Mouse (Mus musculus) heart, adult 18-20 months (tissue): ENCODE data around the gene Ogfod2. TPM values are rescaled to one million over a fixed set of nuclear protein-coding genes. Genes with fewer than 3 reads are reported as not detected.
A peak's percentile ranks its signal among the peaks of the same experiment; 100 is the strongest.

ENCODE experiments used
- DNase-seq, 2 experiments: peaks; one replicate each; pipeline ENCODE4 v3.0.0; 2021 to 2022; ENCODE audit warnings: mixed read lengths in 1 of 2
- long read RNA-seq, 2 experiments: library from polyadenylated mRNA; stranded (forward); transcript quantifications; one replicate each; pipeline ENCODE4 v2.0.0; 2021
- total RNA-seq, 2 experiments: library from RNA; stranded (reverse); gene quantifications; 2 replicates each; pipeline ENCODE4 v1.2.3; 2021

Gene Ogfod2
- total RNA-seq = 10 to 100 TPM; 15.1 to 17.5 TPM
- long read RNA-seq, experiment 1, transcript Ogfod2-201 (7 exons, 1,596 nt) = major isoform, 13 of 23 reads
- long read RNA-seq, experiment 1, partial matches to known transcripts = 4 of 23 reads
- long read RNA-seq, experiment 1, other reads (novel, unspliced or antisense) = 1 of 23 reads
- long read RNA-seq, experiment 2, transcript Ogfod2-201 (7 exons, 1,596 nt) = major isoform, 11 of 25 reads
- long read RNA-seq, experiment 2, partial matches to known transcripts = 4 of 25 reads
- long read RNA-seq, experiment 2, other reads (novel, unspliced or antisense) = 5 of 25 reads

DNA sequence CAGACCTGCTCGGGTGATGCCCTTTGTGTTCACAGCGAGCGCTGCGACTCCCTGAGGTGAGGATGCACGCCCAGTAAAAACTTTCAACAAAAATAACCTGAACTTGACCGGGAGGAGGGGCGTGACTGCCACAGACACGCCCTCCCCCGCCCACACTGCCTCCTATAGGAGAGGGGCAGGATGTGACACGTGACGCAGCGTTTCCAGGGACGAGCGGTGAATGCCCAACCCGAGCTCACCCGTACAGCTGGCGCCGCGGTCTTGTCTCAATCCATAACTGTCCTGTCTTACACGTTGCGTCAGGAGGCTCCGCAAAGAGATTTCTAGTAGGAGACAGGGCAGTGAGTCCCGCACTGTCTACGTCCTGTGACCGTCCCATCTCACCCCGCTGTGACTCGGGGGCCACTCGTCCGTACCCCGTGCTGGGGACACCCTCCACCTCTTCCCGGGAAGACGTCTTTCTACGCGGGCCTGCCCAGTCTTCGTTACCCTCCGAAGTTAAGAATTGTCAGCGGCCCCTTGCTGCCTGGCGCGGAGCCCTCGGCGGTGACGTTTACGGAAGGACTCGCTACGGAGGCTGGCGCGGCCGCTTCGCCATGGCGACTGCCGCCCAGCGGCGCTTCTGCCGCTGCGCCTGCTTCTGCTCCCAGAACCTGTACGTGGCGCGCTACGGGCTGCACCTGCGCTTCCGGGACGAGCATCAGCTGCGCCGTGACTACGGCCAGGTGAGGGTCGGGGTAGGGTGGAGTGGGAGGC is at the start of gene Ogfod2:
Gene Ogfod2, plus strand, starts transcription at position 556 of the 756 bp plus-strand sequence.
- DNase-seq = peak; percentile 96 to 97

DNA sequence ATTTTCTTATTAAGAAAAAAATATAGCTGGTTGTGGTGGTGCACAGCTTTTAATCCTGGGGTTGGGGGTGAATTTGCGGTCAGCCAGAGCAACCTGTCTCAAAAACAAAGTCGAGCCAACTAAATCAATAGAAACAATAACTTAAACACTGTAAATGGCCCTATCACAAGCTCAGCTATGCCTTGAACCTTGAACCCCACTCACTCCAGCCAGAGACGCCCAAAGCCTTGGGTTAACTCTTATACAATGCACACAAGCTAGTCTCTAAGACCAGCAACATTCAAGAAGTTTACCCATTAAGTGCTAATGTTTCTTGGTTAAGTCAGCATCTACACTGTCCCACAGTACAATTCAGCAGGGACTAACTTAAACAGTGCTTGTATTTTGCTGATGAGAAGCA is 42.4 kb upstream of the Ogfod2 start:
- no peak for DNase-seq

DNA sequence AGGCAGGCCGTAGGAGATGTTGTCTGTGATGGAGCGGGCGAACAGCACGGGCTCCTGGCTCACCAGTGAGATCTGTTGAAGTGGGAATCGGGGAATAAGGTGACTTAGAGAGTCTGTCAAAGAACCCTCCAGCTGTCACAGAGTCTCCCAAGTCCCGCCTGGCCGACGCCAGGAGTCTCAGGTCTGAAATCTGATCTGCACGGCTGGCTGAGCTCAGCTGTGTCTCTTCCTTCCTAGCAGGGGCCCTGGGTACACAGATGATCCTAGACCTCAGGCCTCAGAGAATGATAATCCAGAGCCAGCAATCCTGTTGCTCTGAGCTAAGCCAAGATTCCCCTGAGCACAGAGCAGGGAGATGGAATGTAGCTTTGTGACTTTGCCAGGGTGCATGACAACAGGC is 38.4 kb upstream of the Ogfod2 start:
- DNase-seq = no peak

DNA sequence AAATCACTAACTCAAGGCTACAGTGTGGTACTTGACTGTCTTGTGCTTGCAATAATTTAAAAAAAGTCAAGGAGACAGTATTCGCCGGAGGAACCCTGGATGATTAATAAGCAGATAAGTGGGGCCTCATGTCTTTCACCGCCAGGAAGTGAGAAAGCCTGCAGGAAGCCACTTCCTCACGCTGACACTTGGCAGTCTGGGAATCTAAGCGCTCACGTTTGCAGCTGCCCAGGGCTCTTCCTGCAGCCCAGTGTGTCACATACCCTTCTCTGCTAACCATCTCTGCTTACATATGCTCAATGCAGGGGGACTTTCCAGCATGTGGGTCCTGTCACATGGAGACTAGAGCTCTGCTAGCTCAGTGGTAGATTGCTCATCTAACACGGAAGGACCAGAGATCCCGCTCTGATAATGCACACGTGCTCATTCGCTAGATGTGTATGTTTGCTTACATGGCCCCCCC is 37.2 kb upstream of the Ogfod2 start:
- DNase-seq = peak in 1 of 2 experiments; percentile 45

DNA sequence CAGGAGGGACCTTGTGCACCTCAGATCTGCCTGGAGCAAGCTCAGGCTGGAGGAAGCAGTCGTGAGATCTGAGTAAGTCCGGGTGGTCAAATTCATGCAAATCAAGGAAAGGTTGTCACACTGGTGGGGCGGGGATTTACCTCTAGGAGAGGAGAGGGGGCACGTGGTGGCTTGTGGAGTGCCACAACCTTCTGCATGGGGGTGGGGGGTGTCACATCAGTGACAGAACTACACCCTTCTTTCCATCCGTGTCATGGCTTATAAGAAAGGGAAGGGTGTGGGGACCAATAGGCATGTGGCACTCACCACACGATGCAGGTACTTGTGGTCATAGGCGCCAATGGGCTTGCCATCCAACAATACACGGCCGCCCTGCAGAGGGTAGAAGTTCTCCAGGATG is 36.4 kb upstream of the Ogfod2 start:
- DNase-seq = no peak

DNA sequence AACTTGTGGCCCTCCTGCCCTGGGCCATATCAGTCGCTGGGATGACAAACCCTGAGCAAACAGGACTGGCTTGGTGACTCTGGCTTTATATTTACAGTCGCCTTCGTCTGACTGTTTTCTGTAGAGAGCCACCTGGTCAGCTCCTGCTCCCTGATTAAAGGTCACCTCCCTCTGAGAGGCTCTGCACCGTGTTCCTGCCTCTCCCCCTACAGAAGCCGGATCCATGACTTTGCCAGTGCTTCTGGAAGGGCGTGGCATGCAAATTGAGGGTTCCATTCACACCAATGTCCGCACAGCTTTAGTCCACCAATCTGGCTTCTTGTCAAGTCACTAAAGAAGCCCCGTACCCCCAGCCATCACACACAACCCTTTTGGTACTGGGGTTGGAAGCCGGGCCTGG is 35.5 kb upstream of the Ogfod2 start:
- no peak for DNase-seq

DNA sequence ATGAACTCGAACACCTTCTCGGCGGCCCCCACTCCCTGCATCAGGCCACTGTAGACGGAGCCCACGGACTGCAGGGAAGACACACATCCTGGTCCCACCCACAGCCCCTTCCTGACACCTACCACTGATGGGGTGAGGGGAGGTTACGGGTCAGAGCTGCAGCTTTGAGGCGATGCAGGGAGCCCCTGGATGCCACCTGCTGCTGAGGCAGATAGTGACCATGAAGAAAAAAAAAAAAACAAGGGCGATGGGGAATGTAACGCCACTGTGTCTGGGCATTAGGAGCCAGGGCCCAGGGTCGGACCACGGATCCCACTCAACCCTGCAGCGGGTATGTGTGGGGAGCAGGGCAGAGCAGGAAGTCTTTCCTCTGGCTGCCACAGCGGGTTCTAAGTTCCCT is 34.9 kb upstream of the Ogfod2 start:
- DNase-seq = no peak

DNA sequence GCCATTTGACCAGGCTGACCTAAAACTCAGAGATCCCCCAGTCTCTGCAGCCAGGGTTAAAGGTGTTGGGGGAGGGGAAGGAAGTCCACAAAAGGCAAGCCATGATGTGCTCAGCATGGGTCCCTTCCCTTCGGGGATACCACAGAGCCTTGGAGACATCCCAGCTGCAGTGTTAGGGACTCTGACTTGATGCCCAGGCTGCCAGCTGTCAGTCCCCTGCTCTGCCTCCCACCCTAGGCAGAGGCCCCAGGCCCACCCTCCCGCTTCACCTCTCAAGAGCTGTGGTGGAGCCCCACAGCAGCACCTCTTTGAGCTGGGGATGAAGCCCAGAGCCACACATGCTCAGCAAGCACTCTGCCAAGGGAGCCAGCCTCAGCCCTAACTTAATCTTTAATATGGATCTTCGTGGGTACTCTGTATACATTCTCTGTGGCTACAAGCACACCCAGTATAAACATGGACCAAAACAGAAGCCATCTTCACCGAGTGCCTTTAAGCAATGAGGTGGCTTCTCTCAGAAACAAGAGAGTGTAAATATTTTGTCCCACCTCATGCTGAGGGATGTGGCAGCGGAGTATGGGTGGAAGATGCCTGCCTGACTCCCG is 34.1 kb upstream of the Ogfod2 start:
- DNase-seq = no peak

DNA sequence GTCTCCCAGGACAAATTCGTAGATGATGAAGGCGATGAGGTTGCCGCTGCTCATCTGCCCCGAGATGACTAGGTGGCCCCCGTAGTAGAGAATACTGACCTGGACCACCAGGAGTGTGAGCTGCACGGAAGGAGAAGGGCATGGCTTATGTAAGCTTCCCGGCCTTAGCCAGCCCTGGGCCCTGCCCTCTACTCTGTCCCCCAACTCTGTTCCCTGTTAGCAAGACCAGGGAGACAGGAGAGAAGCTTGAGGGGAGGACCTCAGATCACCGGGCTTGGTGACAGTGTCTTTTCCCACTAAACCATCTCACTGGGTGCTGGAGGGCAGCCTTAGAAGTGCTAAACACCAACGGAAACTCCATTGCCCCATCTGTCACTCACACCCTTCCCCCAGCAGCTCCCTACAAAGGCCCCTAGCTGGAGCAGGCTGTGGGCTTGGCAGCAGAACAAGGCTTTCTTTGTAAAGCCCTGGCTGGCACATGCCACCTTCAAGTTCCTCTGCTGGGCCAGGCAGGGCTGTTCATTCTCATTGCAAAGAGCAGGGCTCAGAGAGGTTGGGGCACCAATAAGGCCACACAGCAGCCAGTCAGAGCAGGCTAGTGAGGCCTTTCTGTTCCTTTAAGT is 33.2 kb upstream of the Ogfod2 start:
- DNase-seq = no peak

DNA sequence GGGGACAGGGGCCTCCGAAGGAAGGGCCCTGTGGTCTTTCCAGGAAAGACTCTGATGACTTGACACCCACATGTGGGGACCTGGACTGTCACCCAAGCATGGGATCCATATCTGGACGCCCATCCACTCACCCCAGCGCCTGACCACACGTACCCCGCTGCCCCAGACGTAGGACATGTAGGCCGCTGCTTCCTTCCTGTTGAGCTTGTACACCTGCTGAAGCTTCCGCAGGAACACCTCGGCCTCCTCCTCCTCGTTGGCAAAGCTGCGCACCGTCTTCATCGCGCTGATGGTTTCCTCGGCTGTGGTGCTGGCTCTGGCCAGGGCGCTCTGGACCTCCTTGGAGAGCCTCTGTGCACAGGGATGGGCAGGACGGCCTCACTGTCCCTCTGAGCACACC is 32.2 kb upstream of the Ogfod2 start:
- no peak for DNase-seq

DNA sequence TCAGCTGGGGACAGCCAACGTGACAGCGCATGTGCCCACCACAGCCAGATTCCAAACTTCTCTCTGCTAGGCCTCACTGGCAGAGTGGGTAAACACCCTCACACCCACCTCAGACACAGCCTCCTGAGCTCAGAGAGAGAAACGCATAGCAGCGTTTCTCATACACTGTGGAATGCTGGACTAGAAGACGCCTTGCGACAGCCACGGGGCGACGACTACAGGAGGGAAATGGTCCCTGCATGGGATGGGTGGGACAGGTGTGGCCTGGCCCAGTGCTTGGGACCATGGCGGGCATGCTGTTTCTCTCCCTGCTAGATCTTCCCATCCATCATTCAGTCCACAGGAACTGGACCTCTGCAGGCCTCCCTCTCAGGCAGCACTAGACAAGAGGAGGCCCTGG is 29.6 kb upstream of the Ogfod2 start:
- no peak for DNase-seq

DNA sequence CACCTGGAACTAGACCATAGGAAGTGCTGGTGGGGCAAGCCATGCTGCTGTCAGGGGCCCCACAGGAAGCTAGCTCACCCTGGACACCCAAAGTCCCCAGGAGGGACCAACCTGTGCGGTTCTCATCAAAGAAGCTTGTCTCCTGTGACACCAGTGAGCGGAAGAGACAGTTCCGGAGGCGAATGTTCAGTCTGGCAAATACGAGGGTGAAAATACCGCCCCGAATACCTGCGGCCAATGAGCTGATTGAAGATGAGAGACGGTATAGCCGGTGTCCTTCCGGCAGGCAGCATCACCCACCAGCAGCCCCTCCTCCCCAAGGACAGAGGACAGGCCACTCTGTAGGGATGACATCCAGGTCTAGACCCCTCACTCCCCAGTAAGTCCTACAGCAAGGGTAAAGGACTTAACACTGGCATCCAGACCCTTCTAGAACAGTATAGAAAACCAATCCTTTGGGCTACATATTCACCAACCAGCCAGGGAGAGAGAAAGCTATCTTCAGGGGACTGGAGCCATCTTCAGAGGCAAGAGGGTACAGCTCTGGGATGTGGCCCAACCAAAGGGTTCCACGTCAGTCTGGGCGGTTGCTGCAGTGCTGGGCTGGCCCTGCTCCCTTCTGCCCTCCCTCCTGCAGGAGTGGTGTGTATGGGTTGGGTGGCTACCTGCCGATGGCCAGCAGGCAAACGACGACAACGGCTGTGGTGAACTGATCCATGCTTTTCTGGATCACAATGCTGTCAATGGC is 29.0 kb upstream of the Ogfod2 start:
- DNase-seq = no peak

DNA sequence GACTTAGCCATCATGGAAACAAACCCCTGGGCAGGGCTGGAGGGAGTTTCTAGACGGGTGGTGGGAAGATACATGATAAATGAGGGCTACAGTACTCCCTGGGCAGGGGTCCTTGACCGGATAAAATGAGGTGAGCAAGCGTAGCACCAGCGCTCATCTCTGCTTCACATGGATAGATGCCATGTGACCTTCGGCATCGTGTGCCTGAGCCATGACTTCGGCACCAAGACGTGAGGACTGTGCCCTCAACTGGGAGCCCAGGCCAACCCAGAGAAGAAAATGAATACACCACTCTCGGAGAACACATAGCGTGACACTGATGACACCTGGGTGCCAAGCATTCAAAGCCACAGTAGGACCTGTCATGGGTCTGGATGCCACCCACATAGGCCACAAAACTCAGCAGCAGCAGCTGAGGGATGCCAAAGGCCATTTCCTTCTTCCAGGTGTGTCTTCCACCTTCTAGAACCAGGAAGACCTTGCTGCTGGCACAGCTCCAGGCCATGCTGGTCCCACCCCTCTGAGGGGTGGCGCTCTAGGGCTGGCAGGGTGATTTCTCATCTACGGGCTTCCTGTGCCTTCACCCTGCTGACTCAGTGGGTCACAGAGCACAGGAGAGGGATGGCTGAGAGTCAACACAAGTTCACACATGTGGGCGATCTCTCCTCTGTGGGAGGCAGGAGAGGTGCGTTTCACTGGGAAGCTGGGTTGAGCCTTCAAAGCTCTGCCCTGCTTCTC is 28.1 kb upstream of the Ogfod2 start:
- DNase-seq = no peak

DNA sequence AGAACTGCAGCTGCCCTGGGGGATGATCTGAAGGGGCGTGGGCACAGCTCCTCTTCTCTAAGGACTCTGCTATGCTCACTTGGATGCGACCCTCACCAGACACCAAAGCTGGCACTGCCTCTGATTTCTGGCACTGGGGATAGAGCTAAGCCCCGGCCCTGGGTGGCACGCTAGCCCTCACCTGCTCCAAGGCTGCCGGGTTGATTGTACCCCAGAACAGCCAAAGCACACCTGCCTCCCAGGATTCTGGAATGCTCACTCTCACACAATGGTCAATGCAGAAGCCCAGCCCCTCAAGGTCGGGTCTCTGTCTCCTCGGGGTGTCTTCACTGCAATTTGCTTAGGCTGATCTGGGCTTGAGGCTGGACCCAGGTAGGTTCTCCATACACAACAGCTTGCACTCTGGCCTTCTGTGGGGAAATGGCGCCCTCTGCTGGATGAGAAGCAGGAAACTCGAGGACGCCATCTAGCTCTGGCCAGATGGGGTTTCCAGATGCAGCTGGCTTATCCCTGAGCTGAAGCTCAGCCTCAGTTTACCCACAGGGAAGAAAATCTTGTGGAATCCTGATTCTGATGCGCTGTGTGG is 27.4 kb upstream of the Ogfod2 start:
- peak; percentile 85 to 94 for DNase-seq

DNA sequence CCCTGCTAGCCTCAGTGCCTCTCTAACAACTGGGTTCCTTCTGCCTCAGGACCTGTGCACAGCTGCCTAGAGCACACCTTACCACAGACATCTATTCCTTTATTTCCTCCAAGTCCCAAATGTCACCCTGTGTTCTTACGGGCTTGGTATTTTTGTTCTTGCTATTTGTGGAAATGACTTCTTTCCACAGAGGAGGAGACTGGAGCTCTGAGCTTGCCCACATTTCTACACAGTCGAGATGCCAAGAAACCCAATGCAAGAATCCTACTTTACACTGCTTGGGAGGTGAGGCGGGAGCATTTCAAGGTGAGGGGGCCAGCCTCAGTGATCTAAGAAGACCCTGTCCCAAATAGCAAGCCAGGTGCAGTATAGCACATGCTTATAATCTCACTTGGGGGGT is 26.6 kb upstream of the Ogfod2 start:
- no peak for DNase-seq

DNA sequence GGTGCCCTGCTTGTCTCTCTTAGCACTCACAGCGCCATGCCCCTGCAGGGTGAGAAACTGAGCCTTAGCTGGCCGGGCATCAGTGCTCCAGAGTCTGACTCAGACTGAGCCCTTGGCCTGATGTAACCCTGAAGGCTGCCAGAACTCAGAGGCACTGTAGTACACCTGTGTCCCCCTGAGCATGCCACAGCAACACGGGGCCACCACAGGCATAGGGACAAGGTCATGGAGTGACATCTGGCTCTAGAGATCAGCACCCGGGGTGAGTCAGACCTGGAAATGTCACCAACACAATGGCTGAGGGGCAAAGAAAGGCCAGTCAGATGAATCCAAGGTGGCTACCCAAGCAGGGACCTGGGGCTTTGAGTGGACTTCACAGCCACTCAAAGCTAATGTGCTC is 25.2 kb upstream of the Ogfod2 start:
- DNase-seq = no peak

DNA sequence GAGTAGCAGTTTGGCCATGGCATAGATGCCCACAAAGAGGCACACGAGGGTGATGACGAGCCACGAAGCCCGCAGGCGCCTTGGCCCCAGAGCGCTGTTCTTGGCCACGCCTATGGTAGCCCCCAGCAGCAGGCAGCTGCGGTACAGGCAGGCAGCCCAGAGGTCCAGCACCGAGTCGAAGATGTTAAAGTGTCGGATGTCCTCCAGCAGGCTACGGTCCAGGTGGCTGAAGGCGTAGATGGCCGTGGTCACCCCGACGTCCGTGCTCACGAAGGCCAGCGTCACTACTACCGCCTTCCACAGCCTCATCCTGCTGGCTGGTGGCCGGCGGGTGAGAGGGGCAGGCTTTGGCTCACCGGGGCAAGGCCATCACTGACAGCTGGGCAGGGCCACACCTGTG is 22.2 kb upstream of the Ogfod2 start:
- DNase-seq = no peak

DNA sequence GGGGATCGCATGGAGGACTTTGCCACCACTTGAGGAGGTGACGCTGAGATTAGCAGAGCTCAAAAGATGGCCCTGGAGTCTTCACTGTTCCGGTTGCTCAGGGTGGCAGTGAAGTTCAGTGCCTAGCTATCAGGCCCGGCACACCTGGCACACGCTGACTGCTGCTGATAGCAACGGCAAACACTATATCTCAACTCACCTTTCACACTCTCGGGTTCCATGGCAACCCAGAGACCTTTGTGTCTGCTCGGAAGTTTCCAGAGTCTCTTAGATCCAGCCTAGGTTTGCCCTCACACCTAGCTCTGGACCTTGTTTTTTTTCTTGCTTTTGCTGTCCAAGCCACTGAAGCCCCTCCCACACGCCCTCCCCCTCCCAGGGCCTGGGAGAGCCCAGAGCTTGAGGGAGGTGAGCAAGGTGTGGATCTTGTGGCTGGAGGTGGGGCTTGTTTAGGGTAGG is 20.1 kb upstream of the Ogfod2 start:
- DNase-seq = no peak

DNA sequence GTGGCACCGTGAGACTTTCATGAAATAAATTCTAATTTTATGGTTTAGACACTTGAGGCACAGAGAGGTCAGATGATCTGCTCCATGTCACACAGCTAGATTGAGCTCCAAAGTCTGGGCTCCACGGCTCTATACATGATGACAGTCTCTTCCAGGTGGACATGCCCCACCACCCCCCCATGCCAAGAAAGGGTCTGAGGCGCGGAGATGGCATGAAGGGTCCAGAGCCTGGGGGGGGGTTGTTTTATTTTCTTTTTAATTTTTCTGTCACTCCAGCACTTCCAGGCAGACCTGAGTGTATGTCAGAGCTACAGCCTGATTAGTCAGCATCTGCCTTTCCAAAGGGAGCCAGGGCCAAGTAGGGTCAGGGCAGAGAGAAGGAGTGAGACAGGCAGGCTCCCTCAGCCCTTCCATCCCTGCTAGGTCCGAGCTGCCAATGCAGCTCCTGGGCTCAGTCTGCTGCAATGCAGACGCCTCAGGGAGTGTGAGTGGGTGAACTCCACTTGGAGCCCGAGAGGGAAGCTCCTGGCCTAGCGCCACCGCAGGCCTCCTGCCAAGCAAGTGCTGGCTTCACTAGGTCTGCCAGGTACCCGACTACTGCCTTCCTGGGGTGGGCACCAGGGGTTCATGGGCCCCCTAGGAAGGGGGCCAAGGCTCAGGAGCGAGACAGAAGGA is 18.8 kb upstream of the Ogfod2 start:
- DNase-seq = peak; percentile 65 to 76

DNA sequence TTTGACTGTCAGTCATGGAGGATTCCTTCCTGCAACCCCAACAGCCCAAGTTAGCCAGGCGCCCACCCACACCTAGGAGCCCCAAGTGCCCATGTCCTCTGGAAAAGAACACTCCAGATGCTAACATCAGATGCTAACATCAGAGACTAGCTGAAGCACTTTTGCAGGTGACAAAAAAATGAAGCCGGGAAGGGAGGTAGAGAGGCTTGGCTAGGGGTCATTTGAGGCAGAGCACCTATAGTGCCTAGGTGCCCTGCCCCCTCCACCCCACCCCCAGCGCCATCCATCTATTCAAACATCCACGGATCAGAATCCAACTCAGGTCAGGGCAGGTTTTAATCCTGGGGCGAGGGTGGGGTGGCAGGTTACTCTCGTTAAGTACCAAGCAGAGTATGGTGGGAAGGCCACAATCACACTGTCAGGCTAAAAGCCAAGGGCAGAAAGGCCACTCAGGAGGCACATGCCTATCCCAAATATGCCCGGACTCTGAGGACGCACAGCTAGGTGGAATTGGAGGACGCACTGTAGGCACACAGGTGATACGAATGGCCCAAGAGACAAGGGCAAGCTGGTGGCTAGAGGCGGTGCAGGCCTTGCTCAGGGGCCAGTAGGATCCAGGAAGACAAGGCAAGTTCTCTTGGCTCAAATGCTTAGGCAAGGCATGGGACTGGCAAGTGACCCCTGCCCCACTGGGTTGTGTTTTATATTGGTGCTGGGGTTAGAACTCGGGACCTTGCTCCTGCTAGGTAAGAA is 18.1 kb upstream of the Ogfod2 start:
- no peak for DNase-seq
